Mouse (Mus musculus): ENCODE data around the gene Vmn1r27.

Gene Vmn1r27

DNA sequence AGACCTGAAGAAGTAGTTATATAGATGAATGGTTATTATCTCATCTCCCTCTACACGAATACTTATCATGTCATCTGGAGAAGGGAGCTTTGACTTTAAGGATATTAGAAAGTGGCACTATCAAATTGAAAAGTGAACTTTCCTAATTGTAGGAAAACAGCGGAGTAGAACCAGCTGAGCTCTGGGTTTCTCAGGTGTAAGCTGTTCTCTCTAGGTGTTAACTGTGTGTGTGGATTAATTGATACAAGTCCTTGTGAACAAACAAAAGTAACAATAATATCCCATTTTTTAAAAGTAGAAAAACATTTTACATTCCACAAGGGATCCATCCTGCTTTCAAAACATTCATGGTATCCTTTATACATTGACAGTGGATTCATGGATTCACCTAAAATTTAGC lies at the start of gene Vmn1r27:
TSS of gene Vmn1r27 (minus strand) at position 101 of the 400 bp plus-strand sequence.
- TF ChIP-seq GATA4 (IDR thresholded peaks at IDR 0.05; ENCODE audit: insufficient replicate concordance, low read length), result no peak

DNA sequence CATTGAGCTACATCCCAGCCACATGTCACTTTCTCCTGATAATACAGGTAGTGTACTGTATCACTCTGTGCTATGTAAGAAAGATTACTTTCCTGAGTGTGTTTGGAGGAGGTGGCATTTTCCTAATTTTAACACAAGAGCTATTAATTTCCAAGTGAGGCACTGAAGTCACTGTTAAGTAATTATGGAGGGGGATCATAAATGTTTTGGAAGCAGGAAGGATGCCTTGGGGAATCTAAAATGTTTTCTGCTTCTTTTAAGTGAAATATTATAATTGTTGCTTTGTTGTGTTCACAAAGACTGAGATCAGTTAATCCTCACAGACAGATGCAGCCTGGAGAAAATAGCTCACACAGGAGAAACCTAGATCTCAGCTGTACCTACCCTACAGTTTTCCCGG lies 43.1 kb upstream of the Vmn1r27 start, which contains the start of gene Vmn1r28:
TSS of gene Vmn1r28 (plus strand) at position 301 of the 400 bp plus-strand sequence.
- TF ChIP-seq GATA4 (IDR thresholded peaks at IDR 0.05; ENCODE audit: insufficient replicate concordance, low read length), result no peak

DNA sequence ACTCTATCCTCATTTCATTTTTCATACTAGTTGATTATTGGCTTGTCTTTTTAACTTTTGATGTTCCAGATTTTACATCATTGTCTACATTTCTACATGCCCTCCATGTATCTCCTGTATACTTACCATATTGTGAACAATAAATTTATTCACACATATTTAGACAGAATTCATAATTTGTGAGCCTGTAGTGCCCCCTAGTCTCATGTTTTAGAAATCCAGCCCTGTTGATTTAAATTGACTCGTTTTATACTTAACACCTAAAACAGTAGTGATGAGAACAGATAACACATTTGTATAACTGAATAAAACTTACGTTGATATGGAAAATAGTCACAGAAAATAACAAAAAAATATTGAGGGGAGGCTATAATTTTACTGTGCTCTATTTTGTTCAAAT lies 2.5 kb downstream of the Vmn1r27 start:
- TF ChIP-seq GATA4 (IDR thresholded peaks at IDR 0.05; ENCODE audit: insufficient replicate concordance, low read length), result no peak

All from liver, adult (tissue).